In genomic region chr19:3581326-3581725, GRCm38 (mm10) we compare ENCODE assay signal across 9 mouse cellular contexts. TPM values are rescaled to one million over a fixed set of nuclear protein-coding genes. Genes with fewer than 3 reads are reported as not detected.
DNase-seq lines count a peak whose midpoint lies in the region; ATAC-seq lines count a peak whose summit lies in the region.
"Had no signal": no experiment of that assay in that cellular context is flagged by ENCODE, and none has a peak within 500 bp of the region (broad histone marks: within the 10 kb centered on the region; RNA-seq: fewer than 3 reads in every experiment).

No protein-coding gene starts in this region.

- peaks cover 20% of the 10 kb centered on the region for H3K4me1 ChIP-seq in heart, embryonic 15.5 days (replicated peaks)
- peaks cover 22% of the 10 kb centered on the region for H3K4me1 ChIP-seq in heart, embryonic 12.5 days (replicated peaks)

- H3K9me3 ChIP-seq in heart, embryonic 15.5 days (replicated peaks) = no peaks in the 10 kb centered on the region
- no peaks in the 10 kb centered on the region for H3K9me3 ChIP-seq in heart, embryonic 12.5 days (replicated peaks)
- H3K9me3 ChIP-seq: lung, embryonic 15.5 days had no signal

- no peak overlapping the region for H3K27ac ChIP-seq in heart, embryonic 15.5 days
- H3K27ac ChIP-seq in heart, embryonic 12.5 days (ENCODE audit: poor library complexity, severe bottlenecking) = no peak overlapping the region
- H3K27ac ChIP-seq: lung, embryonic 15.5 days had no signal

- peak; percentile 32 to 56 for DNase-seq in CD8-positive naive resting alpha-beta T cell, adult 2 months (ENCODE audit: low read depth in 2 of 2, low spot score in 2 of 2)
- peak; percentile 73 for DNase-seq in brain, adult 2 months (ENCODE audit: low read depth, low spot score)
- DNase-seq in frontal cortex, postnatal 36 days (ENCODE audit: low spot score in 2 of 2) = peak; percentile 70 to 81
- DNase-seq in left cerebral cortex, adult 11 months (ENCODE audit: low spot score) = peak; percentile 55
- peak; percentile 60 for DNase-seq in thymus, postnatal 14 days

- 0 out of 2 replicates have a peak overlapping the region, but pooled peaks have one; percentile 3 for H3K9ac ChIP-seq in heart, embryonic 15.5 days
- H3K9ac ChIP-seq in heart, embryonic 12.5 days = no peak overlapping the region
- H3K9ac ChIP-seq: lung, embryonic 15.5 days had no signal

- no peak overlapping the region for H3K4me3 ChIP-seq in heart, embryonic 15.5 days
- no peak overlapping the region for H3K4me3 ChIP-seq in heart, embryonic 12.5 days
- H3K4me3 ChIP-seq: lung, embryonic 15.5 days had no signal

- H3K27me3 ChIP-seq in heart, embryonic 15.5 days = no peaks in the 10 kb centered on the region
- H3K27me3 ChIP-seq in heart, embryonic 12.5 days (replicated peaks) = no peaks in the 10 kb centered on the region
- H3K27me3 ChIP-seq: lung, embryonic 15.5 days had no signal

- ATAC-seq in heart, embryonic 15.5 days (replicated peaks; ENCODE audit: insufficient number of reproducible peaks, insufficient read depth, low FRiP score, low read depth) = no peak
- ATAC-seq in heart, embryonic 12.5 days (ENCODE audit: insufficient number of reproducible peaks, low FRiP score) = no peak
- ATAC-seq in monocyte, adult 5-6 weeks (replicated peaks; ENCODE audit: insufficient number of reproducible peaks, low FRiP score, low TSS enrichment, poor library complexity, severe bottlenecking) = 0 out of 2 replicates have a peak, but pooled peaks have one; percentile 64

- no peak overlapping the region for H3K4me2 ChIP-seq in heart, embryonic 15.5 days
- no peak overlapping the region for H3K4me2 ChIP-seq in heart, embryonic 12.5 days
- H3K4me2 ChIP-seq: lung, embryonic 15.5 days had no signal

- WGBS in heart, embryonic 15.5 days = 20% methylated on average over 7 of the region's 7 CpGs
- 20% methylated on average over 7 of the region's 7 CpGs for WGBS in heart, embryonic 12.5 days

- peaks cover 12% of the 10 kb centered on the region for H3K36me3 ChIP-seq in heart, embryonic 15.5 days
- H3K36me3 ChIP-seq in heart, embryonic 12.5 days = peaks cover 20% of the 10 kb centered on the region

RNA-seq across cellular contexts. Expression of gene Ppp6r3, which starts 5.8 kb away (rescaled TPM):
- polyA plus RNA-seq in heart, embryonic 15.5 days (2015; fragmentation: Nextera tagmentation; extraction: Ambion mirVana) = 41.3 and 46.5 TPM in 2 replicates
- 59.5 and 62.7 TPM in 2 replicates for polyA plus RNA-seq in heart, embryonic 12.5 days (2016; fragmentation: Nextera tagmentation; extraction: Ambion mirVana)
- total RNA-seq in monocyte, adult 5-6 weeks (2017) = 90.3 to 128 TPM (median 101 TPM) in 3 replicates
